Comparison of ENCODE assay signal across 9 mouse cellular contexts in genomic region chr5:116419322-116420045, GRCm38 (mm10). TPM values are rescaled to one million over a fixed set of nuclear protein-coding genes. Genes with fewer than 3 reads are reported as not detected.
DNase-seq lines count a peak whose midpoint lies in the region; ATAC-seq and TF ChIP-seq lines count a peak whose summit lies in the region.
"Had no signal": no experiment of that assay in that cellular context is flagged by ENCODE, and none has a peak within 500 bp of the region (broad histone marks: within the 10 kb centered on the region; RNA-seq: fewer than 3 reads in every experiment).

No protein-coding gene starts in this region.

- TF ChIP-seq CTCF in liver, postnatal 0 days (IDR thresholded peaks at IDR 0.05; ENCODE audit: low read depth) = no peak
- no peak for TF ChIP-seq CTCF in small intestine, adult 2 months (IDR thresholded peaks at IDR 0.05; ENCODE audit: extremely low read depth, insufficient read length, insufficient replicate concordance, low read depth, low read length)

- TF ChIP-seq EP300 in liver, postnatal 0 days (IDR thresholded peaks at IDR 0.05; ENCODE audit: low read depth) = no peak

- no peaks in the 10 kb centered on the region for H3K27me3 ChIP-seq in liver, postnatal 0 days (ENCODE audit: insufficient read depth, low read length)
- no peaks in the 10 kb centered on the region; the same call in 1 of the 2 replicates for H3K27me3 ChIP-seq in liver, embryonic 11.5 days (replicated peaks; ENCODE audit: control insufficient read depth, insufficient read depth, low read length)
- no peaks in the 10 kb centered on the region for H3K27me3 ChIP-seq in heart, embryonic 12.5 days (replicated peaks)
- H3K27me3 ChIP-seq in small intestine, adult 2 months (ENCODE audit: control insufficient read depth, insufficient read depth, low read length) = no peaks in the 10 kb centered on the region

- no peaks in the 10 kb centered on the region for H3K9me3 ChIP-seq in liver, postnatal 0 days (ENCODE audit: low read length)
- no peaks in the 10 kb centered on the region for H3K9me3 ChIP-seq in liver, embryonic 11.5 days (ENCODE audit: control insufficient read depth, low read length)
- H3K9me3 ChIP-seq in heart, embryonic 12.5 days (replicated peaks) = no peaks in the 10 kb centered on the region
- H3K9me3 ChIP-seq: midbrain, embryonic 12.5 days had no signal

- H3K4me2 ChIP-seq in liver, postnatal 0 days (ENCODE audit: low read depth, low read length) = peak overlapping the region; percentile 62
- H3K4me2 ChIP-seq in liver, embryonic 11.5 days = no peak overlapping the region
- peak overlapping the region; percentile 75 for H3K4me2 ChIP-seq in heart, embryonic 12.5 days
- H3K4me2 ChIP-seq: midbrain, embryonic 12.5 days had no signal

- 79% methylated on average over 6 of the region's 6 CpGs for WGBS in liver, postnatal 0 days (ENCODE audit: insufficient replicate concordance)
- 75% methylated on average over 6 of the region's 6 CpGs for WGBS in liver, embryonic 11.5 days
- WGBS in heart, embryonic 12.5 days = 46% methylated on average over 6 of the region's 6 CpGs
- 73% methylated on average over 6 of the region's 6 CpGs for WGBS in small intestine, adult 2 months

- no peak for ATAC-seq in liver, postnatal 0 days
- no peak for ATAC-seq in liver, embryonic 11.5 days (replicated peaks; ENCODE audit: low FRiP score)
- ATAC-seq in heart, embryonic 12.5 days (ENCODE audit: insufficient number of reproducible peaks, low FRiP score) = no peak

- TF ChIP-seq POLR2A in small intestine, adult 2 months (IDR thresholded peaks at IDR 0.05; ENCODE audit: low read depth, low read length) = no peak

- peak overlapping the region; percentile 29; the same call in 1 of the 2 replicates for H3K27ac ChIP-seq in liver, postnatal 0 days (ENCODE audit: low read depth)
- H3K27ac ChIP-seq in liver, embryonic 11.5 days (ENCODE audit: low read depth, low read length) = no peak overlapping the region
- peak overlapping the region; percentile 36 for H3K27ac ChIP-seq in heart, embryonic 12.5 days (ENCODE audit: poor library complexity, severe bottlenecking)
- no peak overlapping the region for H3K27ac ChIP-seq in small intestine, adult 2 months (ENCODE audit: insufficient read depth, low read depth, low read length)

- H3K4me3 ChIP-seq in liver, postnatal 0 days (ENCODE audit: low read depth, low read length) = peak overlapping the region; percentile 45
- H3K4me3 ChIP-seq in liver, embryonic 11.5 days (ENCODE audit: low read depth, low read length) = no peak overlapping the region
- H3K4me3 ChIP-seq in heart, embryonic 12.5 days = peak overlapping the region; percentile 53
- H3K4me3 ChIP-seq in small intestine, adult 2 months (ENCODE audit: low read depth, low read length) = peak overlapping the region; percentile 1; the same call in 1 of the 2 replicates
- H3K4me3 ChIP-seq: midbrain, embryonic 12.5 days had no signal

- H3K9ac ChIP-seq in liver, postnatal 0 days (replicated peaks) = peak overlapping the region; percentile 48; the same call in 1 of the 2 replicates
- H3K9ac ChIP-seq in liver, embryonic 11.5 days (ENCODE audit: low read depth, low read length) = no peak overlapping the region
- peak overlapping the region; percentile 79 for H3K9ac ChIP-seq in heart, embryonic 12.5 days
- H3K9ac ChIP-seq: midbrain, embryonic 12.5 days had no signal

- peaks cover 5% of the 10 kb centered on the region; the same call in 1 of the 2 replicates for H3K36me3 ChIP-seq in liver, postnatal 0 days (replicated peaks; ENCODE audit: insufficient read depth, low read length)
- no peaks in the 10 kb centered on the region for H3K36me3 ChIP-seq in liver, embryonic 11.5 days (ENCODE audit: control insufficient read depth, insufficient read depth, low read length)
- peaks cover 17% of the 10 kb centered on the region for H3K36me3 ChIP-seq in heart, embryonic 12.5 days
- H3K36me3 ChIP-seq in small intestine, adult 2 months (ENCODE audit: control insufficient read depth, insufficient read depth, low read length) = no peaks in the 10 kb centered on the region
- H3K36me3 ChIP-seq: midbrain, embryonic 12.5 days had no signal

- peaks cover 7% of the 10 kb centered on the region; the same call in 1 of the 2 replicates for H3K4me1 ChIP-seq in liver, postnatal 0 days (ENCODE audit: insufficient read depth)
- H3K4me1 ChIP-seq in liver, embryonic 11.5 days (replicated peaks; ENCODE audit: control insufficient read depth, insufficient read depth, low read length) = peaks cover 13% of the 10 kb centered on the region
- H3K4me1 ChIP-seq in heart, embryonic 12.5 days (replicated peaks) = peaks cover 66% of the 10 kb centered on the region
- H3K4me1 ChIP-seq in small intestine, adult 2 months (ENCODE audit: control insufficient read depth, insufficient read depth, insufficient read length, low read length) = no peaks in the 10 kb centered on the region

- DNase-seq in adrenal gland, postnatal 10 days = peak; percentile 25
- no peak for DNase-seq in adrenal gland, postnatal 25 days
- DNase-seq in liver, postnatal 0 days = no peak
- no peak for DNase-seq in liver, embryonic 11.5 days (ENCODE audit: low spot score)
- DNase-seq in kidney, postnatal 36 days = no peak
- no peak for DNase-seq in ovary, postnatal 10 days (ENCODE audit: low spot score)

RNA-seq across cellular contexts. Expression of gene Hspb8, which starts 3.2 kb away (rescaled TPM):
- 10 to 100 TPM; 39.3 to 41.3 TPM for total RNA-seq in adrenal gland, postnatal 10 days (2021)
- 52.2 and 64.0 TPM in 2 replicates for total RNA-seq in adrenal gland, postnatal 25 days (2021)
- 9.1 and 10.6 TPM in 2 replicates for polyA plus RNA-seq in liver, postnatal 0 days (2015; fragmentation: Nextera tagmentation; extraction: Ambion mirVana)
- polyA plus RNA-seq in liver, embryonic 11.5 days (2014; fragmentation: Nextera tagmentation; extraction: Ambion mirVana) = 2.6 and 3.5 TPM in 2 replicates
- 37.7 and 37.9 TPM in 2 replicates for polyA plus RNA-seq in heart, embryonic 12.5 days (2016; fragmentation: Nextera tagmentation; extraction: Ambion mirVana)
- polyA plus RNA-seq in small intestine, adult 2 months (2012; rRNA removed) = 7.6 and 7.8 TPM in 2 replicates

Comparison
In these comparisons a context has a peak if more than half of its experiments do, and no peak if none do; other contexts are left out.
1. H3K27ac ChIP-seq: peak in liver, postnatal 0 days (single experiment) and heart, embryonic 12.5 days (single experiment); none in liver, embryonic 11.5 days (single experiment) and small intestine, adult 2 months (single experiment).